In genomic region chr13:63240835-63241234, GRCm38 (mm10) we compare ENCODE assay signal across 8 mouse cellular contexts.
DNase-seq lines count a peak whose midpoint lies in the region; ATAC-seq and TF ChIP-seq lines count a peak whose summit lies in the region.

No protein-coding gene starts in this region.

- ATAC-seq in heart, embryonic 15.5 days (replicated peaks; ENCODE audit: insufficient number of reproducible peaks, insufficient read depth, low FRiP score, low read depth): peak; percentile 28
- ATAC-seq in liver, embryonic 14.5 days (ENCODE audit: insufficient read depth): no peak
- no peak for ATAC-seq in stomach, embryonic 15.5 days (ENCODE audit: insufficient read depth, low FRiP score, low read depth)

- TF ChIP-seq CTCF in liver, embryonic 14.5 days (IDR thresholded peaks at IDR 0.05; ENCODE audit: low read depth): no peak

- no peaks in the 10 kb centered on the region for H3K36me3 ChIP-seq in heart, embryonic 15.5 days
- H3K36me3 ChIP-seq in liver, embryonic 14.5 days (replicated peaks; ENCODE audit: control insufficient read depth, insufficient read depth, low read depth): no peaks in the 10 kb centered on the region
- H3K36me3 ChIP-seq in stomach, embryonic 15.5 days: no peaks in the 10 kb centered on the region

- H3K4me1 ChIP-seq in heart, embryonic 15.5 days (replicated peaks): peaks cover 45% of the 10 kb centered on the region
- H3K4me1 ChIP-seq in liver, embryonic 14.5 days (replicated peaks; ENCODE audit: control insufficient read depth in 2 of 2, insufficient read depth in 2 of 2, low read length in 1 of 2): peaks cover 3 to 8% of the 10 kb centered on the region in 2 experiments; a peak in 3 of 4 replicates
- peaks cover 30% of the 10 kb centered on the region for H3K4me1 ChIP-seq in stomach, embryonic 15.5 days

- no peaks in the 10 kb centered on the region for H3K27me3 ChIP-seq in heart, embryonic 15.5 days
- H3K27me3 ChIP-seq in liver, embryonic 14.5 days (ENCODE audit: control insufficient read depth, insufficient read depth, low read length): no peaks in the 10 kb centered on the region
- no peaks in the 10 kb centered on the region for H3K27me3 ChIP-seq in stomach, embryonic 15.5 days (replicated peaks)

- peak overlapping the region; percentile 95 for H3K9ac ChIP-seq in heart, embryonic 15.5 days
- 0 out of 2 replicates have a peak overlapping the region, but pooled peaks have one; percentile 25 for H3K9ac ChIP-seq in liver, embryonic 14.5 days (replicated peaks)
- peak overlapping the region; percentile 92; the same call in 1 of the 2 replicates for H3K9ac ChIP-seq in stomach, embryonic 15.5 days

- WGBS in heart, embryonic 15.5 days: 11% methylated on average over 5 of the region's 5 CpGs
- 13% methylated on average over 5 of the region's 5 CpGs for whole genome bisulfite sequencing in liver, embryonic 14.5 days (ENCODE audit: insufficient replicate concordance)
- 5% methylated on average over 5 of the region's 5 CpGs for WGBS in stomach, embryonic 15.5 days

- peak overlapping the region; percentile 77 for H3K4me2 ChIP-seq in heart, embryonic 15.5 days
- H3K4me2 ChIP-seq in liver, embryonic 14.5 days (ENCODE audit: low read depth): peak overlapping the region; percentile 92
- H3K4me2 ChIP-seq in stomach, embryonic 15.5 days: peak overlapping the region; percentile 67

- H3K4me3 ChIP-seq in heart, embryonic 15.5 days: peak overlapping the region; percentile 92
- H3K4me3 ChIP-seq in liver, embryonic 14.5 days (ENCODE audit: insufficient read depth in 1 of 2, low read depth in 2 of 2, low read length in 2 of 2): peak overlapping the region; percentile 33 to 76; a peak in 3 of 4 replicates
- H3K4me3 ChIP-seq in stomach, embryonic 15.5 days (replicated peaks): peak overlapping the region; percentile 77

- peak overlapping the region; percentile 99 for H3K27ac ChIP-seq in heart, embryonic 15.5 days
- H3K27ac ChIP-seq in liver, embryonic 14.5 days: no peak overlapping the region
- peak overlapping the region; percentile 95 for H3K27ac ChIP-seq in stomach, embryonic 15.5 days

- no peaks in the 10 kb centered on the region for H3K9me3 ChIP-seq in heart, embryonic 15.5 days (replicated peaks)
- H3K9me3 ChIP-seq in liver, embryonic 14.5 days (ENCODE audit: control insufficient read depth, low read length): no peaks in the 10 kb centered on the region
- no peaks in the 10 kb centered on the region for H3K9me3 ChIP-seq in stomach, embryonic 15.5 days

- no peak for TF ChIP-seq EP300 in liver, embryonic 14.5 days (IDR thresholded peaks at IDR 0.05; ENCODE audit: low read depth)

- DNase-seq in layer of hippocampus, adult 9-11 months: peak; percentile 56
- no peak for DNase-seq in layer of hippocampus, postnatal 14 days (ENCODE audit: low spot score in 2 of 2)
- DNase-seq in brain, adult 2 months (ENCODE audit: low read depth, low spot score): peak; percentile 86
- no peak for DNase-seq in liver, embryonic 14.5 days (ENCODE audit: low read depth in 3 of 3, low spot score in 3 of 3)
- no peak for DNase-seq in urinary bladder, adult 2 months (ENCODE audit: low spot score)
- DNase-seq in gastrocnemius, postnatal 10 days: no peak

Comparison
In these comparisons a context has a peak if more than half of its experiments do, and no peak if none do; other contexts are left out.
1. DNase-seq: peak in layer of hippocampus, adult 9-11 months (single experiment) and brain, adult 2 months (single experiment); none in layer of hippocampus, postnatal 14 days (0 of 2), liver, embryonic 14.5 days (0 of 3), urinary bladder, adult 2 months (single experiment) and gastrocnemius, postnatal 10 days (single experiment).
2. H3K9ac ChIP-seq: peak in every context shown above with its lines; median percentile 95 in heart, embryonic 15.5 days; 92 in stomach, embryonic 15.5 days; 25 in liver, embryonic 14.5 days.
3. Peak in every context shown above with its lines, with median percentiles within 50 percentile points of each other: H3K4me2 ChIP-seq and H3K4me3 ChIP-seq.